Mouse (Mus musculus) C2C12 (cell line): ENCODE data around the gene Nrxn3. TPM values are rescaled to one million over a fixed set of nuclear protein-coding genes. Genes with fewer than 3 reads are reported as not detected.
A peak's percentile ranks its signal among the peaks of the same experiment; 100 is the strongest.

Source experiments
- H3K27me3 ChIP-seq: one replicate; pipeline ENCODE4 v1.6.1; 2011; ENCODE audit not compliant: control insufficient read depth, insufficient read depth, insufficient read length
- H3K36me3 ChIP-seq: one replicate; pipeline ENCODE4 v1.6.1; 2011; ENCODE audit not compliant: control insufficient read depth, insufficient read depth
- H3K4me3 ChIP-seq: one replicate; pipeline ENCODE4 v1.5.1; 2011; ENCODE audit warnings: mild to moderate bottlenecking, control low read depth; ENCODE audit not compliant: poor library complexity, insufficient read depth, severe bottlenecking
- H3K79me2 ChIP-seq: one replicate; pipeline ENCODE4 v1.6.1; 2011; ENCODE audit not compliant: control insufficient read depth, insufficient read depth
- H3K79me3 ChIP-seq: one replicate; pipeline ENCODE4 v1.6.1; 2011; ENCODE audit warnings: low read depth, control low read depth
- H3ac ChIP-seq: one replicate; pipeline ENCODE3; 2011; ENCODE audit warnings: low read depth; ENCODE audit not compliant: control insufficient read depth, insufficient read length
- CEBPB ChIP-seq: IDR thresholded peaks from one replicate; pipeline ENCODE4 v1.6.1; 2011; ENCODE audit warnings: low read depth, mild to moderate bottlenecking, control low read depth, moderate library complexity
- CTCF ChIP-seq: IDR thresholded peaks from one replicate; pipeline ENCODE4 v1.5.1; 2011; ENCODE audit not compliant: control insufficient read depth, insufficient read depth, insufficient read length
- FOSL1 ChIP-seq: IDR thresholded peaks from one replicate; pipeline ENCODE4 v1.8.0; 2011; ENCODE audit warnings: mild to moderate bottlenecking, low read length; ENCODE audit not compliant: poor library complexity, insufficient read depth, severe bottlenecking
- MAX ChIP-seq: IDR thresholded peaks from one replicate; pipeline ENCODE4 v1.6.1; 2011; ENCODE audit warnings: mild to moderate bottlenecking, control low read depth
- MYOD1 ChIP-seq: IDR thresholded peaks from one replicate; pipeline ENCODE4 v1.6.1; 2011; ENCODE audit warnings: low read depth; ENCODE audit not compliant: control insufficient read depth, insufficient read length
- MYOG ChIP-seq: IDR thresholded peaks from one replicate; pipeline ENCODE4 v1.6.1; 2011; ENCODE audit not compliant: control insufficient read depth, insufficient read length; ENCODE audit errors: extremely low read depth
- USF1 ChIP-seq: IDR thresholded peaks from one replicate; pipeline ENCODE4 v1.6.1; 2011; ENCODE audit warnings: low read depth, mild to moderate bottlenecking, control low read depth, moderate library complexity
- polyA plus RNA-seq: library from polyadenylated mRNA; unstranded; fragments of >200 nt; fragmentation: generic; extraction: Trizol; gene quantifications from one replicate; pipeline ENCODE4 v1.2.1, GENCODE M21; 2012; ENCODE audit warnings: missing spikeins

Nrxn3 gene
- polyA plus RNA-seq, 1 experiment, result 0.01 TPM

GRCm38 (mm10) chr12:89592459-89592858 lies 869.8 kb downstream of the Nrxn3 start:
- TF ChIP-seq CEBPB (no peak), CTCF (no peak), MYOD1 (peak; percentile 58), MAX (no peak), FOSL1 (peak; percentile 61), MYOG (no peak)
- Histone ChIP-seq H3K4me3 (no peak overlapping the region), H3K79me3 (no peaks in the 10 kb centered on the region), H3K79me2 (no peaks in the 10 kb centered on the region), H3K36me3 (no peaks in the 10 kb centered on the region), H3K27me3 (no peaks in the 10 kb centered on the region), H3ac (no peak overlapping the region)

- H3K79me3 ChIP-seq, result no peaks in the 10 kb centered on the region
Measured at GRCm38 (mm10) chr12:89613670-89614069, 891.0 kb downstream of the Nrxn3 start.

GRCm38 (mm10) chr12:89625746-89626145 lies 903.1 kb downstream of the Nrxn3 start:
- no peak overlapping the region for H3ac ChIP-seq
- H3K79me2 ChIP-seq, result no peaks in the 10 kb centered on the region
- H3K4me3 ChIP-seq, result no peak overlapping the region
- H3K27me3 ChIP-seq, result no peaks in the 10 kb centered on the region
- TF ChIP-seq CEBPB, result no peak
- no peak for TF ChIP-seq USF1
- no peak for TF ChIP-seq MAX
- TF ChIP-seq FOSL1, result no peak
- no peak for TF ChIP-seq CTCF
- no peak for TF ChIP-seq MYOD1
- TF ChIP-seq MYOG, result no peak
- no peaks in the 10 kb centered on the region for H3K36me3 ChIP-seq
- no peaks in the 10 kb centered on the region for H3K79me3 ChIP-seq

More at GRCm38 (mm10) chr12:89613670-89614069, 891.0 kb downstream of the Nrxn3 start:
- no peaks in the 10 kb centered on the region for H3K27me3 ChIP-seq
- no peak overlapping the region for H3K4me3 ChIP-seq
- H3K36me3 ChIP-seq, result no peaks in the 10 kb centered on the region
- no peak overlapping the region for H3ac ChIP-seq
- TF ChIP-seq MYOD1 (no peak), FOSL1 (no peak), USF1 (no peak), CTCF (no peak), CEBPB (no peak), MYOG (no peak), MAX (no peak)
- H3K79me2 ChIP-seq, result no peaks in the 10 kb centered on the region

- Histone ChIP-seq H3ac (no peak overlapping the region), H3K27me3 (no peaks in the 10 kb centered on the region), H3K4me3 (no peak overlapping the region), H3K79me3 (no peaks in the 10 kb centered on the region), H3K79me2 (no peaks in the 10 kb centered on the region), H3K36me3 (no peaks in the 10 kb centered on the region)
- TF ChIP-seq MYOD1 (no peak), FOSL1 (no peak), CTCF (no peak), CEBPB (no peak), USF1 (no peak), MYOG (no peak), MAX (no peak)
Measured at GRCm38 (mm10) chr12:89640046-89640445, 917.4 kb downstream of the Nrxn3 start.

GRCm38 (mm10) chr12:89641460-89641859 lies 918.8 kb downstream of the Nrxn3 start:
- no peaks in the 10 kb centered on the region for H3K79me3 ChIP-seq
- no peak overlapping the region for H3K4me3 ChIP-seq
- no peaks in the 10 kb centered on the region for H3K79me2 ChIP-seq
- no peak for TF ChIP-seq FOSL1
- TF ChIP-seq MAX, result no peak
- TF ChIP-seq CTCF, result no peak
- no peak for TF ChIP-seq CEBPB
- no peak for TF ChIP-seq MYOG
- TF ChIP-seq MYOD1, result no peak
- no peak for TF ChIP-seq USF1
- no peak overlapping the region for H3ac ChIP-seq
- H3K36me3 ChIP-seq, result no peaks in the 10 kb centered on the region
- H3K27me3 ChIP-seq, result no peaks in the 10 kb centered on the region

- no peaks in the 10 kb centered on the region for H3K79me2 ChIP-seq
- no peaks in the 10 kb centered on the region for H3K79me3 ChIP-seq
- no peak overlapping the region for H3K4me3 ChIP-seq
- no peak overlapping the region for H3ac ChIP-seq
- no peaks in the 10 kb centered on the region for H3K36me3 ChIP-seq
- H3K27me3 ChIP-seq, result no peaks in the 10 kb centered on the region
- TF ChIP-seq FOSL1 (no peak), MYOD1 (no peak)
Measured at GRCm38 (mm10) chr12:89653211-89653610, 930.5 kb downstream of the Nrxn3 start.
